Mouse (Mus musculus): ENCODE results near the gene Adamtsl3.

Adamtsl3 gene

GRCm38 (mm10) chr7:82504101-82504500 lies 168.6 kb downstream of the Adamtsl3 start:
- peak; percentile 7 for DNase-seq (ENCODE audit: low read depth)

- no peak for DNase-seq (ENCODE audit: low read depth)
These were observed 195.1 kb downstream of the Adamtsl3 start for GRCm38 (mm10) chr7:82530583-82530982.

GRCm38 (mm10) chr7:82531376-82531775 lies 195.9 kb downstream of the Adamtsl3 start:
- DNase-seq (ENCODE audit: low read depth): no peak

GRCm38 (mm10) chr7:82533188-82533587 lies 197.7 kb downstream of the Adamtsl3 start:
- DNase-seq (ENCODE audit: low read depth): no peak

GRCm38 (mm10) chr7:82533747-82534504 lies 198.4 kb downstream of the Adamtsl3 start:
- DNase-seq (ENCODE audit: low read depth): no peak

- DNase-seq (ENCODE audit: low read depth): no peak
These were observed 209.0 kb downstream of the Adamtsl3 start for GRCm38 (mm10) chr7:82544390-82544919.

GRCm38 (mm10) chr7:82552005-82552404 lies 216.5 kb downstream of the Adamtsl3 start:
- DNase-seq (ENCODE audit: low read depth): no peak

- DNase-seq (ENCODE audit: low read depth): no peak
These were observed 220.3 kb downstream of the Adamtsl3 start for GRCm38 (mm10) chr7:82555803-82556202.

GRCm38 (mm10) chr7:82556417-82556816 lies 220.9 kb downstream of the Adamtsl3 start:
- DNase-seq (ENCODE audit: low read depth): no peak

GRCm38 (mm10) chr7:82557111-82557510 lies 221.6 kb downstream of the Adamtsl3 start:
- DNase-seq (ENCODE audit: low read depth): no peak

- no peak for DNase-seq (ENCODE audit: low read depth)
These were observed 231.2 kb downstream of the Adamtsl3 start for GRCm38 (mm10) chr7:82566688-82567087.

- no peak for DNase-seq (ENCODE audit: low read depth)
These were observed 232.3 kb downstream of the Adamtsl3 start for GRCm38 (mm10) chr7:82567811-82568210.

GRCm38 (mm10) chr7:82572981-82573380 lies 237.5 kb downstream of the Adamtsl3 start:
- DNase-seq (ENCODE audit: low read depth): no peak

GRCm38 (mm10) chr7:82580007-82580406 lies 244.5 kb downstream of the Adamtsl3 start:
- no peak for DNase-seq (ENCODE audit: low read depth)

GRCm38 (mm10) chr7:82581802-82582201 lies 246.3 kb downstream of the Adamtsl3 start:
- DNase-seq (ENCODE audit: low read depth): no peak

- DNase-seq (ENCODE audit: low read depth): no peak
These were observed 247.0 kb downstream of the Adamtsl3 start for GRCm38 (mm10) chr7:82582534-82582933.

GRCm38 (mm10) chr7:82590931-82591330 lies 255.4 kb downstream of the Adamtsl3 start:
- DNase-seq (ENCODE audit: low read depth): no peak

- no peak for DNase-seq (ENCODE audit: low read depth)
These were observed 266.5 kb downstream of the Adamtsl3 start for GRCm38 (mm10) chr7:82602008-82602407.

- no peak for DNase-seq (ENCODE audit: low read depth)
These were observed 269.9 kb downstream of the Adamtsl3 start for GRCm38 (mm10) chr7:82605425-82605824.

GRCm38 (mm10) chr7:82609629-82610028 lies 274.1 kb downstream of the Adamtsl3 start:
- peak; percentile 3 for DNase-seq (ENCODE audit: low read depth)

GRCm38 (mm10) chr7:82625342-82625741 lies 289.8 kb downstream of the Adamtsl3 start:
- peak; percentile 46 for DNase-seq (ENCODE audit: low read depth)

- DNase-seq (ENCODE audit: low read depth): no peak
These were observed 311.7 kb downstream of the Adamtsl3 start for GRCm38 (mm10) chr7:82647183-82647582.

- no peak for DNase-seq (ENCODE audit: low read depth)
These were observed 312.4 kb downstream of the Adamtsl3 start for GRCm38 (mm10) chr7:82647909-82648308.
